ENCODE assay signal across 18 mouse cellular contexts in the genomic region with DNA sequence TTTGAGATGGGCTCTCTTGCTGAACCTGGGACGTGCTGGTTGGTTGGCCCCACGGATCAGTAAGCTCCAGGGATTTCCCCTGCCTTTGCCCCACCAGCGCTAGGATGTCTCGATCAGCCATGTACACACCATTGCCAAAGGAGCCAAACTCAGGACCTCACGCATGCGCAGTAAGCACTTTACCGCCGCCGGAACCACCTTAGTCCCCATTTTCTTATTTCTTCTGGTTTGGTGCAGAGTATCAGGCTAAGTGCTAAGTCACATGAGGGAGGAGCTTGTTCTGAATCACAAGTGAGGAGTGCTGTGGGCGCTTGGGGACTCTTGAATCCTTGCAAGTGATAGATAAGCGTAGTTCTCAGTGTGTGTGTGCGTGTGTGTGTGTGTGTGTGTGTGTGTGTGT. TPM values are rescaled to one million over a fixed set of nuclear protein-coding genes. Genes with fewer than 3 reads are reported as not detected.
DNase-seq lines count a peak whose midpoint lies in the region; ATAC-seq and TF ChIP-seq lines count a peak whose summit lies in the region.
"Had no signal": no experiment of that assay in that cellular context is flagged by ENCODE, and none has a peak within 500 bp of the region (broad histone marks: within the 10 kb centered on the region; RNA-seq: fewer than 3 reads in every experiment).

No protein-coding gene starts in this region.

- H3K4me2 ChIP-seq in kidney, embryonic 16.5 days (replicated peaks; ENCODE audit: low read depth, low read length), result no peak overlapping the region
- H3K4me2 ChIP-seq: limb, embryonic 13.5 days; liver, embryonic 13.5 days; lung, embryonic 14.5 days; midbrain, embryonic 13.5 days; neural tube, embryonic 13.5 days had no signal

- peak overlapping the region; percentile 73 for H3K9ac ChIP-seq in MEL (ENCODE audit: control insufficient read depth, low read depth, low read length, poor library complexity, severe bottlenecking)
- no peak overlapping the region for H3K9ac ChIP-seq in kidney, embryonic 16.5 days (replicated peaks; ENCODE audit: low read length)
- H3K9ac ChIP-seq: limb, embryonic 13.5 days; liver, embryonic 13.5 days; lung, embryonic 14.5 days; midbrain, embryonic 13.5 days; neural tube, embryonic 13.5 days had no signal

- H3K36me3 ChIP-seq in testis, adult 2 months (ENCODE audit: control insufficient read depth, insufficient read depth, low read length), result no peaks in the 10 kb centered on the region
- peaks cover 0 to 15% of the 10 kb centered on the region in 2 experiments; a peak in 2 of 4 replicates for H3K36me3 ChIP-seq in MEL (ENCODE audit: control insufficient read depth in 1 of 2, insufficient read depth in 2 of 2, low read length in 2 of 2)
- no peaks in the 10 kb centered on the region for H3K36me3 ChIP-seq in kidney, embryonic 16.5 days (ENCODE audit: insufficient read depth, low read length)
- H3K36me3 ChIP-seq: hindbrain, embryonic 10.5 days; limb, embryonic 13.5 days; liver, embryonic 13.5 days; midbrain, embryonic 13.5 days; neural tube, embryonic 13.5 days had no signal

- H3K9me3 ChIP-seq in MEL (replicated peaks; ENCODE audit: insufficient read depth, low read length), result no peaks in the 10 kb centered on the region
- no peaks in the 10 kb centered on the region for H3K9me3 ChIP-seq in kidney, embryonic 16.5 days (ENCODE audit: low read length)
- H3K9me3 ChIP-seq: hindbrain, embryonic 10.5 days; limb, embryonic 13.5 days; liver, embryonic 13.5 days; midbrain, embryonic 13.5 days; neural tube, embryonic 13.5 days had no signal

- H3K4me1 ChIP-seq in testis, adult 2 months (ENCODE audit: control insufficient read depth, insufficient read depth, low read length), result peaks cover 26% of the 10 kb centered on the region
- H3K4me1 ChIP-seq in MEL (ENCODE audit: control insufficient read depth in 1 of 2, insufficient read depth in 2 of 2, low read length in 2 of 2), result peaks cover 7 to 22% of the 10 kb centered on the region in 2 experiments
- no peaks in the 10 kb centered on the region for H3K4me1 ChIP-seq in brown adipose tissue, adult 24 weeks (ENCODE audit: control insufficient read depth, insufficient read depth, insufficient read length, low read length)
- H3K4me1 ChIP-seq in kidney, embryonic 16.5 days (ENCODE audit: insufficient read depth, low read length), result peaks cover 15% of the 10 kb centered on the region
- H3K4me1 ChIP-seq: liver, embryonic 13.5 days had no signal

- no peaks in the 10 kb centered on the region for H3K27me3 ChIP-seq in testis, adult 2 months (ENCODE audit: control insufficient read depth, insufficient read depth, low read length)
- no peaks in the 10 kb centered on the region for H3K27me3 ChIP-seq in MEL (ENCODE audit: control insufficient read depth in 1 of 2, insufficient read depth in 2 of 2, low read length in 2 of 2)
- peaks cover 17% of the 10 kb centered on the region for H3K27me3 ChIP-seq in kidney, embryonic 16.5 days (ENCODE audit: insufficient read depth, low read length)

- no peak for TF ChIP-seq RAD21 in MEL (IDR thresholded peaks at IDR 0.05; ENCODE audit: low read depth, low read length)

- no peak for ATAC-seq in kidney, embryonic 16.5 days (ENCODE audit: low FRiP score, low TSS enrichment)
- ATAC-seq: midbrain, embryonic 13.5 days had no signal

- H3K27ac ChIP-seq in testis, adult 2 months (ENCODE audit: control insufficient read depth, insufficient read depth, low read depth, low read length), result no peak overlapping the region
- peak overlapping the region; percentile 97 for H3K27ac ChIP-seq in MEL (ENCODE audit: control insufficient read depth, low read depth, low read length)
- peak overlapping the region; percentile 64 for H3K27ac ChIP-seq in brown adipose tissue, adult 24 weeks (replicated peaks; ENCODE audit: low read depth, low read length)
- H3K27ac ChIP-seq in kidney, embryonic 16.5 days (ENCODE audit: low read length), result no peak overlapping the region
- H3K27ac ChIP-seq: hindbrain, embryonic 10.5 days; limb, embryonic 13.5 days; liver, embryonic 13.5 days; midbrain, embryonic 13.5 days; neural tube, embryonic 13.5 days had no signal

- TF ChIP-seq POLR2A in testis, adult 2 months (IDR thresholded peaks at IDR 0.05; ENCODE audit: control insufficient read depth, low read depth, low read length), result no peak
- peak; percentile 85 to 88 for TF ChIP-seq POLR2A in MEL (IDR thresholded peaks at IDR 0.05; ENCODE audit: control insufficient read depth in 1 of 2, insufficient read depth in 1 of 2, low read depth in 1 of 2, low read length in 2 of 2, poor library complexity in 1 of 2)

- WGBS in kidney, embryonic 16.5 days, result 77% methylated on average over 12 of the region's 12 CpGs

- H3K4me3 ChIP-seq in testis, adult 2 months (ENCODE audit: control insufficient read depth, low read depth, low read length), result peak overlapping the region; percentile 32
- peak overlapping the region; percentile 51 to 56 for H3K4me3 ChIP-seq in MEL (ENCODE audit: control insufficient read depth in 1 of 2, insufficient read depth in 1 of 2, low read depth in 2 of 2, low read length in 2 of 2)
- H3K4me3 ChIP-seq in brown adipose tissue, adult 24 weeks (ENCODE audit: insufficient read depth, low read depth, low read length), result no peak overlapping the region
- no peak overlapping the region for H3K4me3 ChIP-seq in kidney, embryonic 16.5 days (ENCODE audit: low read length)
- H3K4me3 ChIP-seq: hindbrain, embryonic 10.5 days; limb, embryonic 13.5 days; liver, embryonic 13.5 days; midbrain, embryonic 13.5 days; neural tube, embryonic 13.5 days had no signal

- H3K79me2 ChIP-seq in MEL (ENCODE audit: control insufficient read depth, insufficient read depth, low read length, poor library complexity), result no peaks in the 10 kb centered on the region; the same call in 1 of the 2 replicates

- TF ChIP-seq CTCF in testis, adult 2 months (IDR thresholded peaks at IDR 0.05; ENCODE audit: control insufficient read depth, insufficient read depth, insufficient replicate concordance, low read depth, low read length), result no peak
- no peak for TF ChIP-seq CTCF in MEL (IDR thresholded peaks at IDR 0.05 in 2 of 3, conservative IDR thresholded peaks at IDR 0.05 in 1 of 3; ENCODE audit: control insufficient read depth in 1 of 3, insufficient read depth in 1 of 3, low read depth in 2 of 3, low read length in 3 of 3, poor library complexity in 1 of 3, severe bottlenecking in 1 of 3)

- DNase-seq in testis, postnatal 10 days (ENCODE audit: low spot score), result no peak
- peak; percentile 97 for DNase-seq in MEL (ENCODE audit: low read depth, low spot score)
- no peak for DNase-seq in spleen, adult 12 weeks (ENCODE audit: low spot score)
- DNase-seq in kidney, postnatal 36 days, result no peak
- DNase-seq: cerebellum, adult 8-10 months; kidney, postnatal 14 days; liver, embryonic 13.5 days; thymus, adult 18-20 months; thymus, postnatal 4 days had no signal

- TF ChIP-seq EP300 in MEL (IDR thresholded peaks at IDR 0.05; ENCODE audit: low read depth in 1 of 2, low read length in 2 of 2), result peak; percentile 61 to 67

TF ChIP-seq in MEL, 35 proteins besides CTCF, POLR2A, EP300 and RAD21 (continues in another document):
- TF ChIP-seq ELF1 (IDR thresholded peaks at IDR 0.05; ENCODE audit: low read depth, low read length) (0 out of 2 replicates have a peak, but pooled peaks have one; percentile 37), MYC (IDR thresholded peaks at IDR 0.05; ENCODE audit: low read depth, low read length) (peak; percentile 49; the same call in 1 of the 2 replicates), CHD2 (IDR thresholded peaks at IDR 0.05; ENCODE audit: low read length) (no peak), POLR2AphosphoS2 (IDR thresholded peaks at IDR 0.05; ENCODE audit: low read length) (peak; percentile 84; the same call in 1 of the 2 replicates), TCF12 (IDR thresholded peaks at IDR 0.05; ENCODE audit: low read depth, low read length) (peak; percentile 80), POLR2AphosphoS5 (IDR thresholded peaks at IDR 0.05; ENCODE audit: borderline replicate concordance, low read depth, low read length) (no peak), KAT2A (conservative IDR thresholded peaks at IDR 0.05; ENCODE audit: low read depth, low read length) (no peak; the same call in 1 of the 2 replicates), MAZ (IDR thresholded peaks at IDR 0.05; ENCODE audit: low read depth, low read length) (peak; percentile 81), HCFC1 (IDR thresholded peaks at IDR 0.05; ENCODE audit: low read depth, low read length) (peak; percentile 71), ZMIZ1 (IDR thresholded peaks at IDR 0.05; ENCODE audit: low read depth, low read length) (peak; percentile 53; the same call in 1 of the 2 replicates), SIN3A (IDR thresholded peaks at IDR 0.05; ENCODE audit: low read length) (peak; percentile 71; the same call in 1 of the 2 replicates), SMC3 (IDR thresholded peaks at IDR 0.05; ENCODE audit: low read depth, low read length) (no peak), NRF1 (IDR thresholded peaks at IDR 0.05; ENCODE audit: insufficient read depth, low read depth, low read length, poor library complexity, severe bottlenecking) (peak; percentile 88)

RNA-seq across cellular contexts. Expression of gene Adgrd1, which starts 31.2 kb away (rescaled TPM):
- 1.3 and 1.6 TPM in 2 replicates for polyA plus RNA-seq in testis, adult 2 months (2012; rRNA removed)
- 0.27 and 0.29 TPM in 2 replicates for total RNA-seq in MEL (2012; rRNA removed)
- polyA plus RNA-seq in MEL (2012; ENCODE audit: insufficient read depth in 1 of 2, insufficient read length in 2 of 2, low read depth in 1 of 2, low replicate concordance in 2 of 2, missing spikeins in 1 of 2), result under 1 TPM in 1 of 2 experiments, not detected in 1; 0.56 TPM
- polyA plus RNA-seq in brown adipose tissue, adult 24 weeks (2012; ENCODE audit: insufficient read depth, insufficient read length, missing spikeins), result 2.0 and 6.1 TPM in 2 replicates
- polyA plus RNA-seq in kidney, embryonic 16.5 days (2015; fragmentation: Nextera tagmentation; extraction: Ambion mirVana), result 1.2 and 1.7 TPM in 2 replicates
- polyA plus RNA-seq: forebrain, embryonic 11.5 days had no signal

RNA-seq across cellular contexts. Expression of gene Ran, which starts 45.4 kb away (rescaled TPM):
- 254 and 277 TPM in 2 replicates for polyA plus RNA-seq in testis, adult 2 months (2012; rRNA removed)
- total RNA-seq in MEL (2012; rRNA removed), result 950 and 1,019 TPM in 2 replicates
- polyA plus RNA-seq in MEL (2012; ENCODE audit: insufficient read depth in 1 of 2, insufficient read length in 2 of 2, low read depth in 1 of 2, low replicate concordance in 2 of 2, missing spikeins in 1 of 2), result 1,000 to 10,000 TPM in 1 of 2 experiments, 10 to 100 TPM in 1; 91.6 to 2,479 TPM
- polyA plus RNA-seq in brown adipose tissue, adult 24 weeks (2012; ENCODE audit: insufficient read depth, insufficient read length, missing spikeins), result 71.5 and 92.5 TPM in 2 replicates
- polyA plus RNA-seq in kidney, embryonic 16.5 days (2015; fragmentation: Nextera tagmentation; extraction: Ambion mirVana), result 613 and 614 TPM in 2 replicates

RNA-seq across cellular contexts. Expression of gene Stx2, which starts 56.9 kb away (rescaled TPM):
- 51.0 and 52.4 TPM in 2 replicates for polyA plus RNA-seq in testis, adult 2 months (2012; rRNA removed)
- total RNA-seq in MEL (2012; rRNA removed), result 69.0 and 84.8 TPM in 2 replicates
- 10 to 100 TPM in 1 of 2 experiments, not detected in 1; 97.1 TPM for polyA plus RNA-seq in MEL (2012; ENCODE audit: insufficient read depth in 1 of 2, insufficient read length in 2 of 2, low read depth in 1 of 2, low replicate concordance in 2 of 2, missing spikeins in 1 of 2)
- polyA plus RNA-seq in brown adipose tissue, adult 24 weeks (2012; ENCODE audit: insufficient read depth, insufficient read length, missing spikeins), result 5.5 and 8.2 TPM in 2 replicates
- 36.7 and 43.6 TPM in 2 replicates for polyA plus RNA-seq in kidney, embryonic 16.5 days (2015; fragmentation: Nextera tagmentation; extraction: Ambion mirVana)

Comparison
In these comparisons a context has a peak if more than half of its experiments do, and no peak if none do; other contexts are left out.
1. H3K27ac ChIP-seq: peak in MEL (single experiment) and brown adipose tissue, adult 24 weeks (single experiment); none in testis, adult 2 months (single experiment) and kidney, embryonic 16.5 days (single experiment).
2. H3K4me3 ChIP-seq: peak in testis, adult 2 months (single experiment) and MEL (2 of 2); none in brown adipose tissue, adult 24 weeks (single experiment) and kidney, embryonic 16.5 days (single experiment).